Mouse (Mus musculus) lung, postnatal 0 days (tissue): ENCODE data around the gene Osm.

ENCODE experiments used
- CTCF ChIP-seq: IDR thresholded peaks from 2 replicates; pipeline ENCODE4 v1.5.1; 2016; ENCODE audit warnings: antibody characterized with exemption, mild to moderate bottlenecking
- EP300 ChIP-seq: IDR thresholded peaks from 2 replicates; pipeline ENCODE4 v1.6.1; 2016; ENCODE audit warnings: antibody characterized with exemption, mild to moderate bottlenecking, control low read depth

GRCm38 (mm10) chr11:4251376-4251775 is 15.2 kb downstream of the Osm start:
- TF ChIP-seq CTCF = no peak
- no peak for TF ChIP-seq EP300
